Mouse (Mus musculus) ES-E14 (cell line): ENCODE measurements around the gene Gm34653. TPM values are rescaled to one million over a fixed set of nuclear protein-coding genes. Genes with fewer than 3 reads are reported as not detected.

ENCODE experiments used
- DNase-seq: peaks from one replicate; pipeline ENCODE4 v3.0.0-alpha.2; 2013; ENCODE audit warnings: low read depth, low spot score
- H3K27ac ChIP-seq: 2 replicates; pipeline ENCODE4 v1.5.1; 2012; ENCODE audit warnings: low read depth, mild to moderate bottlenecking, low read length, moderate library complexity, mixed read lengths; ENCODE audit not compliant: poor library complexity, insufficient read depth, severe bottlenecking
- H3K36me3 ChIP-seq: 2 replicates; pipeline ENCODE4 v1.6.1; 2012; ENCODE audit warnings: mild to moderate bottlenecking, low read length, moderate library complexity, mixed read lengths; ENCODE audit not compliant: control insufficient read depth, poor library complexity, insufficient read depth, severe bottlenecking
- H3K4me1 ChIP-seq, 2 experiments: fragments of 150-350 bp in 1 of 2; sonication (generic) in 1 of 2; 2 replicates each; pipeline ENCODE4 v1.6.1; 2012; ENCODE audit warnings: low read length in 2 of 2, mild to moderate bottlenecking in 1 of 2, mixed read lengths in 1 of 2; ENCODE audit not compliant: control insufficient read depth in 2 of 2, insufficient read depth in 2 of 2, poor library complexity in 1 of 2
- H3K4me3 ChIP-seq, 2 experiments: fragments of 150-350 bp in 1 of 2; sonication (generic) in 1 of 2; 2 replicates each; pipeline ENCODE4 v1.5.1; 2012; ENCODE audit warnings: low read length in 2 of 2, low read depth in 1 of 2, mild to moderate bottlenecking in 1 of 2, mixed read lengths in 1 of 2; ENCODE audit not compliant: insufficient read depth in 1 of 2, poor library complexity in 1 of 2, severe bottlenecking in 1 of 2
- H3K9ac ChIP-seq: 2 replicates; pipeline ENCODE4 v1.6.1; 2012; ENCODE audit warnings: low read depth, mild to moderate bottlenecking, low read length, mixed read lengths; ENCODE audit not compliant: poor library complexity, insufficient read depth, severe bottlenecking
- H3K9me3 ChIP-seq: fragments of 150-350 bp; sonication (generic); 2 replicates; pipeline ENCODE4 v1.6.1; 2012; ENCODE audit warnings: low read depth, mild to moderate bottlenecking, low read length; ENCODE audit not compliant: control insufficient read depth, insufficient read depth
- CHD2 ChIP-seq: IDR thresholded peaks from 2 replicates; pipeline ENCODE4 v1.6.1; 2014; ENCODE audit warnings: mild to moderate bottlenecking, low read depth, low read length, inconsistent platforms
- HCFC1 ChIP-seq: IDR thresholded peaks from 2 replicates; pipeline ENCODE4 v1.6.1; 2012; ENCODE audit warnings: low read length, inconsistent platforms, borderline replicate concordance; ENCODE audit not compliant: insufficient read depth
- MAFK ChIP-seq: IDR thresholded peaks from 2 replicates; pipeline ENCODE4 v1.6.1; 2014; ENCODE audit warnings: mild to moderate bottlenecking, low read depth, low read length, inconsistent platforms; ENCODE audit not compliant: insufficient read depth
- ZC3H11A ChIP-seq: IDR thresholded peaks from 2 replicates; pipeline ENCODE4 v1.6.1; 2012; ENCODE audit warnings: low read depth, mild to moderate bottlenecking, inconsistent platforms, low read length, borderline replicate concordance
- ZNF384 ChIP-seq: IDR thresholded peaks from 2 replicates; pipeline ENCODE4 v1.6.1; 2012; ENCODE audit warnings: low read depth, low read length, inconsistent platforms
- in situ Hi-C, 2 experiments: fragments of 600-800 bp; cut with MboI; formaldehyde crosslinking; loops; one replicate each; pipeline ENCODE4 v1.15.1; 2025; ENCODE audit warnings: low sequenced_read_pairs in 2 of 2, inconsistent platforms in 1 of 2; ENCODE audit not compliant: unreplicated experiment in 2 of 2
- total RNA-seq: library from RNA; depleted of rRNA; stranded (reverse); fragments of 300-350 nt; gene quantifications from 2 replicates; pipeline ENCODE4 v1.2.3, GENCODE M21; 2012; rRNA removed

Gene Gm34653
- total RNA-seq, 1 experiment, result 0.62 TPM

DNA sequence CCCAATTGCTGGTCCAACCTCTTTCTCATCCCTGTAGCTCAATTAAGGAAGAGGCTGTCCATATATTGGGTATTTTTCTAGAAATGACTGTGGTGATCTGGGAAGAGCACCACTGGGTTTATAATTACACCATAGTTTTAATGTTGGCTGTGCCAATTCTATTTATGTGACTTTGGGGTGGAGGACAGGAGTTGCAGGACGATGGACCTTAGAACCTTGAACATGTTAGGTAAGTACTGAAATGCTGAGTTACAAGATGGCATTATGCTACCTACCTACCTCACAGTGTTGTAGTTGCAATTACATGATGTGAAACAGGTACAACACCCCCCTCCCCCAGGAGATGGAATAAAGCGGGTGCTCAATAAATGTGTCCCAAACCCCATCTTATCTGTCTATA, 50.0 kb downstream of the Gm34653 start:
- Histone ChIP-seq H3K4me1 (peaks cover 0 to 2% of the 10 kb centered on the region in 2 experiments; a peak in 1 of 4 replicates), H3K9ac (no peak overlapping the region), H3K27ac (no peak overlapping the region), H3K36me3 (no peaks in the 10 kb centered on the region), H3K4me3 (no peak overlapping the region), H3K9me3 (no peaks in the 10 kb centered on the region)
- DNase-seq, result no peak
- in situ Hi-C loops, result no loop called here
- TF ChIP-seq ZC3H11A, result no peak
- TF ChIP-seq CHD2, result no peak
- no peak for TF ChIP-seq HCFC1
- no peak for TF ChIP-seq MAFK
- no peak for TF ChIP-seq ZNF384

DNA sequence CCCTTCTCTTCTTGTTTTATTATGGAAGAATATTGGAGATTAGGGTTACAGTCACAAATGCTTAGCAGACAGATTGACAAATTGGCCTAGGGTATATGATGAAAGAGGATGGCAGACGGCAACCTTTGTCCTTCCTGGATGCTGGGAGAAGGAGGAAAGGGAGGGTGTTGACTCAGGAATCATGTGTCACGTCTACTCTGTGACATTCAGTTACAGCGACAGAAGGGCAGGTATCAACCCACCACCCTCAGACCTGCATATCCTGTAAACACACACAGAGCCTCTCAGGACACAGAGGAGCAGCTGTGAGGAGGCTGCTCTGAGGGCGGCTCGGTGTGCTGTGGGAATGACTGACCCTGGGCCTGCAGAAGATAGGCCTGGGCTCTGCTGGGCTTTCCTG, 50.4 kb downstream of the Gm34653 start:
- in situ Hi-C loops, result no loop called here
- no peaks in the 10 kb centered on the region for H3K9me3 ChIP-seq
- no peak for DNase-seq
- H3K9ac ChIP-seq, result no peak overlapping the region
- H3K4me1 ChIP-seq, result peaks cover 0 to 2% of the 10 kb centered on the region in 2 experiments; a peak in 1 of 4 replicates
- no peaks in the 10 kb centered on the region for H3K36me3 ChIP-seq
- no peak overlapping the region for H3K4me3 ChIP-seq
- H3K27ac ChIP-seq, result no peak overlapping the region
- TF ChIP-seq ZNF384, result no peak
- no peak for TF ChIP-seq CHD2
- TF ChIP-seq MAFK, result no peak
- no peak for TF ChIP-seq HCFC1
- TF ChIP-seq ZC3H11A, result no peak

DNA sequence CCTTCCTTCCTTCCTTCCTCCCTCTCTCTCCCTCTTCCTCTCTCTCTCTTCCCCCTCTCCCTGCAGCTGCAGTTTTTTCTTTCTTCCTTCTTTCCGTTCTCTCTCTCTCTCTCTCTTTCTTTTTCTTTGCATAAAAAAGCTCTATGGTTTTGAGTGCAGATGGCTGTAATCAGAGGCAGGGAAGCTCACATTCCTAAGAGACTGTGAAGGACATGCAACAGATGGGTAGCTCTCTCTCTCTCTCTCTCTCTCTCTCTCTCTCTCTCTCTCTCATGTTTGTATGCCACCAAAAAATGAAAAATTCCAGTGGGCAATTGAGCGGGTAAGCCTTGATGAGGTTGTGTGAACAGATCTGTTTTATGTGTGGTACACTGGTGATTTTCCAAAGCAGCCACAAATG, 51.4 kb downstream of the Gm34653 start:
- no peak overlapping the region for H3K9ac ChIP-seq
- no peaks in the 10 kb centered on the region for H3K4me1 ChIP-seq
- no peak overlapping the region for H3K4me3 ChIP-seq
- in situ Hi-C loops, result no loop called here
- no peak overlapping the region for H3K27ac ChIP-seq
- no peaks in the 10 kb centered on the region for H3K36me3 ChIP-seq
- no peaks in the 10 kb centered on the region for H3K9me3 ChIP-seq
- DNase-seq, result no peak
- TF ChIP-seq MAFK, result no peak
- TF ChIP-seq CHD2, result no peak
- no peak for TF ChIP-seq ZC3H11A
- TF ChIP-seq HCFC1, result no peak
- TF ChIP-seq ZNF384, result no peak

Other genes with a start within 250 kb of the Gm34653 start
- gene Gapvd1, start 77.8 kb upstream of the Gm34653 start, total RNA-seq, result 41.1 and 47.0 TPM in 2 replicates
- 1,484 and 1,772 TPM in 2 replicates for gene Hspa5, start 61.0 kb upstream of the Gm34653 start, total RNA-seq
- gene Rabepk, start 33.1 kb upstream of the Gm34653 start, total RNA-seq, result 32.7 and 34.7 TPM in 2 replicates
- 50.9 and 57.2 TPM in 2 replicates for gene Fbxw2, start 6.7 kb upstream of the Gm34653 start, total RNA-seq
- 0.22 and 0.42 TPM in 2 replicates for gene Cutal, start 41.4 kb downstream of the Gm34653 start, total RNA-seq
- gene Psmd5, start 42.0 kb downstream of the Gm34653 start, total RNA-seq, result 42.4 and 50.6 TPM in 2 replicates
- 3.7 and 6.8 TPM in 2 replicates for gene Phf19, start 81.0 kb downstream of the Gm34653 start, total RNA-seq
- 1.2 and 1.3 TPM in 2 replicates for gene Traf1, start 128.8 kb downstream of the Gm34653 start, total RNA-seq
- gene Hc, start 228.4 kb downstream of the Gm34653 start, total RNA-seq, result 0.11 and 0.45 TPM in 2 replicates